Mouse (Mus musculus) neural tube, embryonic 15.5 days (tissue): ENCODE results near the gene Gm1113. TPM values are rescaled to one million over a fixed set of nuclear protein-coding genes. Genes with fewer than 3 reads are reported as not detected.

Experiments
- ATAC-seq: fragments of 200-750 bp; cut with Nextera tagmentation; 2 replicates; pipeline ENCODE4 v1.8.0; 2017; ENCODE audit warnings: mild to moderate bottlenecking, moderate TSS enrichment, moderate library complexity; ENCODE audit not compliant: low FRiP score
- H3K27ac ChIP-seq: fragments of 300-500 bp; sonication (generic); replicated peaks from 2 replicates; pipeline ENCODE4 v1.5.1; 2015; ENCODE audit warnings: mild to moderate bottlenecking, inconsistent platforms
- H3K27me3 ChIP-seq: fragments of 300-500 bp; sonication (generic); replicated peaks from 2 replicates; pipeline ENCODE4 v1.6.1; 2015; ENCODE audit warnings: inconsistent platforms
- H3K36me3 ChIP-seq: fragments of 300-500 bp; sonication (generic); 2 replicates; pipeline ENCODE4 v1.6.1; 2015; ENCODE audit warnings: inconsistent platforms
- H3K4me1 ChIP-seq: fragments of 300-500 bp; sonication (generic); 2 replicates; pipeline ENCODE4 v1.6.1; 2015; ENCODE audit warnings: inconsistent platforms
- H3K4me2 ChIP-seq: fragments of 300-500 bp; sonication (generic); 2 replicates; pipeline ENCODE4 v1.6.1; 2015; ENCODE audit warnings: inconsistent platforms, mild to moderate bottlenecking, moderate library complexity
- H3K4me3 ChIP-seq: fragments of 300-500 bp; sonication (generic); replicated peaks from 2 replicates; pipeline ENCODE4 v1.5.1; 2015; ENCODE audit warnings: mild to moderate bottlenecking, inconsistent platforms
- H3K9ac ChIP-seq: fragments of 300-500 bp; sonication (generic); replicated peaks from 2 replicates; pipeline ENCODE4 v1.6.1; 2015; ENCODE audit warnings: mild to moderate bottlenecking, inconsistent platforms
- H3K9me3 ChIP-seq: fragments of 300-500 bp; sonication (generic); replicated peaks from 2 replicates; pipeline ENCODE4 v1.6.1; 2016; ENCODE audit warnings: inconsistent platforms
- WGBS: fragments of 180-500 bp; shearing (Covaris S2); methylation state at CpG from one replicate; pipeline ENCODE4 v1.1.7; 2015; ENCODE audit warnings: mixed read lengths; 5-methylcytosine and 5-hydroxymethylcytosine counted together
- polyA plus RNA-seq: library from polyadenylated mRNA; unstranded; fragments of >200 nt; fragmentation: Nextera tagmentation; extraction: Ambion mirVana; gene quantifications from 2 replicates; pipeline ENCODE4 v1.2.1, GENCODE M21; 2015

The Gm1113 gene
- polyA plus RNA-seq, 1 experiment from 2014 or later: not detected

DNA sequence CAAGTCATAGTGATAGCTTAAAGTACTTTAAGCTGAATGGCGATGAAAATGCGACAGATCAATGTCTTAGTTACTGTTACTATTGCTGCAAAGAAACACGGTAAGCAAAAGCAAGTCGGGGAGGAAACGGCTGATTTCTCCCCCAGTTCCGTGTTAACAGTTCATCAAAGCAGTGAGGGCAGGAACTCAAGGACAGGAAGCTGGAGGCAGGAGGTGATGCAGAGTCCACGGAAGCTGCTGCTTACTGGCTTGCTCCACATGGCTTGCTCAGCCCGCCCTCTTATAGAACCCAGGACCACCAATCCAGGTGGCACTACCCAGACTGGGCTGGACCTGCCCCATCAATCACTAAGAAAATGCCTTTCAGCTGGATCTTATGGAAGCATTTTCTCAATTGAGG lies 58.5 kb downstream of the Gm1113 start:
- Histone ChIP-seq H3K9ac (no peak overlapping the region), H3K36me3 (peaks cover 33% of the 10 kb centered on the region), H3K9me3 (no peaks in the 10 kb centered on the region), H3K27ac (no peak overlapping the region), H3K27me3 (no peaks in the 10 kb centered on the region), H3K4me3 (no peak overlapping the region), H3K4me2 (no peak overlapping the region), H3K4me1 (no peaks in the 10 kb centered on the region)
- no peak for ATAC-seq
- 73% methylated on average over 8 of the region's 8 CpGs for WGBS

Other genes starting within 250 kb of the Gm1113 start
- 3.3 and 3.6 TPM in 2 replicates for gene Cdon, start 97.1 kb downstream of the Gm1113 start, polyA plus RNA-seq
- 25.6 and 30.2 TPM in 2 replicates for gene Ddx25, start 40.3 kb upstream of the Gm1113 start, polyA plus RNA-seq
- 15.5 and 16.9 TPM in 2 replicates for gene Pus3, start 40.3 kb upstream of the Gm1113 start, polyA plus RNA-seq
- gene Pate2, start 52.0 kb upstream of the Gm1113 start, polyA plus RNA-seq: 0.89 and 0.97 TPM in 2 replicates
- gene Hyls1, start 52.1 kb upstream of the Gm1113 start, polyA plus RNA-seq: 15.0 and 15.7 TPM in 2 replicates
- gene Pate4, start 93.7 kb upstream of the Gm1113 start, polyA plus RNA-seq: not detected in 2 replicates
- gene Pate3, start 129.9 kb upstream of the Gm1113 start, polyA plus RNA-seq: not detected in 2 replicates
- not detected in 2 replicates for gene Pate1, start 169.1 kb upstream of the Gm1113 start, polyA plus RNA-seq
- gene Gm17677, start 222.8 kb upstream of the Gm1113 start, polyA plus RNA-seq: not detected in 2 replicates